Mouse (Mus musculus): ENCODE measurements around the gene Olfr552. TPM values are rescaled to one million over a fixed set of nuclear protein-coding genes. Genes with fewer than 3 reads are reported as not detected.

The Olfr552 gene
- total RNA-seq, 2 experiments from 2014 or later = 0.08 to 0.15 TPM

Other genes with a start within 250 kb of the Olfr552 start
- 10 to 100 TPM; 11.4 TPM for gene Rrm1, start 156.1 kb upstream of the Olfr552 start, total RNA-seq (2021)
- gene Olfr543, start 116.1 kb upstream of the Olfr552 start, total RNA-seq (2021) = not detected
- not detected for gene Olfr544, start 109.5 kb upstream of the Olfr552 start, total RNA-seq (2021)
- not detected for gene Olfr545, start 98.2 kb upstream of the Olfr552 start, total RNA-seq (2021)
- gene Olfr547, start 63.0 kb upstream of the Olfr552 start, total RNA-seq (2021) = not detected
- gene Olfr548-ps1, start 56.9 kb upstream of the Olfr552 start, total RNA-seq (2021) = not detected
- not detected for gene Olfr549, start 47.9 kb upstream of the Olfr552 start, total RNA-seq (2021)
- gene Trim21, start 32.3 kb upstream of the Olfr552 start, total RNA-seq (2021) = 1 to 10 TPM; 1.7 to 1.9 TPM
- under 1 TPM; 0.32 to 0.35 TPM for gene Olfr550, start 26.3 kb upstream of the Olfr552 start, total RNA-seq (2021)
- gene Olfr551, start 5.9 kb upstream of the Olfr552 start, total RNA-seq (2021) = not detected
- not detected for gene Olfr553, start 20.4 kb downstream of the Olfr552 start, total RNA-seq (2021)
- not detected for gene Olfr554, start 40.7 kb downstream of the Olfr552 start, total RNA-seq (2021)
- gene Olfr555, start 61.1 kb downstream of the Olfr552 start, total RNA-seq (2021) = not detected
- gene Olfr556, start 67.1 kb downstream of the Olfr552 start, total RNA-seq (2021) = under 1 TPM in 1 of 2 experiments, not detected in 1; 0.13 TPM
- 1 to 10 TPM; 3.5 to 4.0 TPM for gene Trim68, start 89.6 kb downstream of the Olfr552 start, total RNA-seq (2021)
- under 1 TPM in 1 of 2 experiments, not detected in 1; 0.13 TPM for gene Olfr557, start 98.1 kb downstream of the Olfr552 start, total RNA-seq (2021)
- gene Olfr558, start 104.4 kb downstream of the Olfr552 start, total RNA-seq (2021) = under 1 TPM; 0.25 to 0.66 TPM
- not detected for gene Olfr33, start 121.3 kb downstream of the Olfr552 start, total RNA-seq (2021)
- gene Olfr559, start 129.7 kb downstream of the Olfr552 start, total RNA-seq (2021) = not detected
- under 1 TPM in 1 of 2 experiments, not detected in 1; 0.17 TPM for gene Olfr560, start 161.6 kb downstream of the Olfr552 start, total RNA-seq (2021)
- under 1 TPM; 0.59 to 0.77 TPM for gene Olfr78, start 161.7 kb downstream of the Olfr552 start, total RNA-seq (2021)
- gene Olfr561, start 173.5 kb downstream of the Olfr552 start, total RNA-seq (2021) = not detected
- gene Olfr564, start 205.7 kb downstream of the Olfr552 start, total RNA-seq (2021) = under 1 TPM in 1 of 2 experiments, not detected in 1; 0.36 TPM